Mouse (Mus musculus): ENCODE data around the gene Smim24.

GRCm38 (mm10) chr10:81430141-81430830 is 37.4 kb downstream of the Smim24 start:
- 0 out of 2 replicates have a peak, but pooled peaks have one; percentile 14 for TF ChIP-seq POLR2A (IDR thresholded peaks at IDR 0.05; ENCODE audit: control insufficient read depth, extremely low read depth, insufficient read depth, low read length, poor library complexity)
- TF ChIP-seq CTCF (IDR thresholded peaks at IDR 0.05; ENCODE audit: borderline replicate concordance, control insufficient read depth, extremely low read depth, insufficient read depth, low read length, poor library complexity): 0 out of 2 replicates have a peak, but pooled peaks have one; percentile 13

All from thymus, adult 2 months (tissue).